Mouse (Mus musculus) regulatory T cell (primary cell): ENCODE measurements around the gene Egfr.

Source experiments
- in situ Hi-C: fragments of 300-600 bp; cut with MboI, MseI; formaldehyde crosslinking; loops from one replicate; pipeline ENCODE4 v1.15.1; 2025; ENCODE audit warnings: high pct_unique_total_duplicates

The Egfr gene

DNA sequence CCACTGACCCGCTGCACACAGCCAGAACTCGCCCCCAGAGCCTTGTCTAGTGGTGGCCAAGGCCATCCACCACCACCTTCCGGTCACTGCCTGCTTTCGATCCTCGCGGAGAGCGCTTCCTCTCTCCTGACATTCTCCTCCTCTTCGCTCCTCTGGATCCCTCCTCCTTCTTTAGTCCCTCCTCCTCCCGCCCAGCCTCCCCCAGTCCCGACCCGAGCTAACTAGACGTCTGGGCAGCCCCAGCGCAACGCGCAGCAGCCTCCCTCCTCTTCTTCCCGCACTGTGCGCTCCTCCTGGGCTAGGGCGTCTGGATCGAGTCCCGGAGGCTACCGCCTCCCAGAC lies at the start of gene Egfr:
Gene Egfr (plus strand): TSS at position 197 of the 342 bp plus-strand sequence.
- in situ Hi-C loops: no loop called here

- in situ Hi-C loops: no loop called here
Observed at GRCm38 (mm10) chr11:16703221-16703620, 48.8 kb upstream of the Egfr start.

GRCm38 (mm10) chr11:16735083-16735644 lies 16.8 kb upstream of the Egfr start:
- in situ Hi-C loops: no loop called here

DNA sequence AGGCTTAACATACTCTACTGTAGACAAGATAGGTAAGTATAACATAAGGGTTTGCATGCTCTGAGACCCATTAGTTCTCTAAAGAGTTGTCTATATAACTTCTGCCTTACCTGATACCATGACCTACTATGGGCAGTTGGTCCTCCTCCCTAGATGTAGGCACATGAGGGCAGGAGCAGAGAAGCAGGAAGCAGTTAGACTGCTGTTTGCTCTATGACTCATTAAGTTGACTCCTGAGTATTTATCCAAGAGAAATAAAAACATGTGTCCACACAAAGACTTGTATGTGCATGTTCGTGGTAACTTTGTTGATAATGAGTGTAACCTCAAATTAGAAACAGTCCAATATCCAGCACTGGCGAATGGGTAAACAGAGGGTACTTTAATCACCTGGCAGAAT lies 14.7 kb upstream of the Egfr start:
- in situ Hi-C loops: no loop called here

DNA sequence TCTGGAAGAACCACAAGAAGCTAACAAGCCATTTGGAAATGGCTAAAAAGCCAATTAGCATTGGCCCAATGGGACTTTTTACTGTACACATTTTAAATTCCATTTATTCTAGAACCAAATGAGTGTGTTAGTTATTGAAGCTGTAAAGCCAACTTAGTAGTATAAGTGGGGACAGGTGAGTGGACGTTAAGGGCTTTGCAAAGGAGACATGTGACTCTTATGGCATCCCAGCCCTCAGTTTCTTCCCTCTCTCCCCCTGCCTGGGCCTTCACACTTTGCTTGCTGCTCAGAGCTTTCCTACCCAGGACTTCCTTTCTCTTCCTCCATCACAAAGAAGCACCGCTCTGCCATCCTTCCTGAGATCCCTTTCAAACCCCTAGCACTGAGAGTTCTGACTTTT lies 13.3 kb upstream of the Egfr start:
- in situ Hi-C loops: no loop called here

DNA sequence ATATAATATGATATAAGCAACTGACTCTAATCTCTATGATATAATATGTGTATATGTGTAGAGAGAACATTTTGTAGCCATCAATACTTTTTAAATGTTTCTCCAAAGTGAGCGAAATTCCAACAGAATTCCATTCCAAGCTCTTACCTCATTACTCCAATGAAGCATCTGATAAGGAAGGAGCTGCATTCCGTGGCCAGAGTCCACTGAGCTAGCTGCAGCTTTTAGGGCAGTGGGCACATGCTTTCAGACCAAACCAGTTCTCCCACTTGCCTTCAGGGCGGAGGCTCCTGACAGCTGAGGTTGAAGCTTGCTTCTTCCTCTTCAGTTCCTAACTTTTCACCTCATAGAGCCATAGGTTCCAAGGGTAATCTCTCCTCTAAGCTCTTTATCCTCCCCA lies 12.8 kb upstream of the Egfr start:
- in situ Hi-C loops: no loop called here

DNA sequence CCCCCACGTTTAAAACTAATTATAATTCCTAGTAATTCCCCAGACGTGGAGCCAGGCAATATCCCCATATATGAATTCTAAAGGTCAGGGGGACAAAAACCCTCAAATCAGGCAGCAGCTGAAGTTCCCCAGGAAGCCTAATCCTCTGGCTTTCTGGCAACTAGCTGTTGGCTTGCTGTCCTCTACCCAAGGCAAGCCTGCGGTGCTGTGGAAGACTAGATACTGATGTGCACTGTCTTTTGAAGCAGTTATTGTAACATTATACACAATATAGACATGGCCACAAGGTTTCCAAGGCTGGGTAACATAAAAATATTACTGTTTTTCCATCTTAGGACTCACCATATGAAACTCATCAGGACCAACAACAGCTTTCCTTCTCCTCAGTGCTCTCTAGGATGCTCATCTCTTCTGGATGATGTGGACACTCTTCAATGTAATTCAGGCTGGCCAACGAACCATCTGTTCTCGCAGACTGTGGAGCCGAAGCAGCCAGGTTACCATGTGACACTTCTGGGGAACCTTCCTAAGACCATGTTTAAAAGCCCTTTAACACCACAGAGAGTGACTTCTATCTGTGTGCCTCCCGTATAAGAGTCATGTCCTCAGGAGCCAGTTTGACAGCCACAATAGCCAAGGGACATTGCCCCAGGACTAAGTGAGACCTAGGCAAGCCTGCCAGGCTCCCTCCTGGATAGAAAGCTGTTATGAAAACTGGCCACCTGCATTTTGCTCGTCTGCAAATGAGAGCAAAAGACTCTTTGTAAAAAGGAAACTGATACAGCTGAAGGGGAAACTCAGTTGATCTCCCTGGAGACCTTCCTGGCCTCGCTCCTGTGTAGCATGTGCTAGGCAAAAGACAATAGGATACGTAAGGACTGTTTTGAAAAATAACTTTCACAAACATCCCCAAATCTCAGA lies 11.1 kb upstream of the Egfr start:
- in situ Hi-C loops: no loop called here

DNA sequence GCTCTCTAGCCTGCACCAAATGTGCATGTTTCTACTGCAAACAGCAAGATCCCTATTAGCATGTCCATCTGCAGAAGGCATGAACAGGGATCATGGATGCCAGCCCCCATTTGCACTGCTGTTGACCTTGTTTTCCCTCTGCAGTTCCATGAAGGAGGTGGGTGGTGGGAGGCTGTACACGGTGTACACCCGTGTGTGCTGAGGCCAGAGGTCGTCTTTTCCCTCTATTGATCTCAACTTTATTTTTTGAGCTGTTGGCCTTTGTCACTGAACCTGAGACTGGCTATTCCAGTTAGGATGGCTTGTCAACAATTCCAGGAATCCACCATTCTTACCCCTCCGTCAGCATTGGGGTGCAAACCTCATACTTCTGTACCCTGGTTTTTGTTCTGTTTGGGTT lies 9.8 kb upstream of the Egfr start:
- in situ Hi-C loops: no loop called here

GRCm38 (mm10) chr11:16742821-16743220 lies 9.2 kb upstream of the Egfr start:
- in situ Hi-C loops: no loop called here

DNA sequence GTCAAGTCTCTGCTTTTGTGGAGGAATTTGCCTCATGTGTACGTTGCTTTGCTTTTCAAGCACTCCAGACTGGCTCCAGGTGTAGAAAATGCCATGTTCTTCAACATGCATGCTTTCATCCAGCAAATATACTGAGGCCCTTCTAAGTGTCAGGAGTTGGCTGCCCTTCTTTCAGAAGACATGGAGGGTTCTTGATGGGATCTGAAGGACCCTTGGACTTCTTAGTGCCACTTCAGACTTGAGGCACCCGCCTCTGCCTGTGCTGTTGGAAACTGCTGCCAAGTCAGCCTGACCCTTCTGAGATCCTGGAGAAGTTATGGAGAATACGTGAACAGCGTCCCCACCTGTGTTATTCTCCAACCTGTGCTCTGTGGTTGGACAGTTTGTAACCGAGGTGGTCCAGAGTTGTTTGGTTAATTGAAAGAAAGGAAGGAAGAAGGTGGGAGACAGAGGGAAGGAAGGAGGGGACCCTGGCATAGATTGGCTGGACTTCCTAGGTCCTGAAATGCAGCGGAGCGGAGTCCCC lies 483 bp upstream of the Egfr start:
- in situ Hi-C loops: no loop called here

- in situ Hi-C loops: no loop called here
Observed at GRCm38 (mm10) chr11:16752349-16753153, 548 bp downstream of the Egfr start.

- in situ Hi-C loops: no loop called here
Observed at GRCm38 (mm10) chr11:16753154-16754040, 1.4 kb downstream of the Egfr start.

DNA sequence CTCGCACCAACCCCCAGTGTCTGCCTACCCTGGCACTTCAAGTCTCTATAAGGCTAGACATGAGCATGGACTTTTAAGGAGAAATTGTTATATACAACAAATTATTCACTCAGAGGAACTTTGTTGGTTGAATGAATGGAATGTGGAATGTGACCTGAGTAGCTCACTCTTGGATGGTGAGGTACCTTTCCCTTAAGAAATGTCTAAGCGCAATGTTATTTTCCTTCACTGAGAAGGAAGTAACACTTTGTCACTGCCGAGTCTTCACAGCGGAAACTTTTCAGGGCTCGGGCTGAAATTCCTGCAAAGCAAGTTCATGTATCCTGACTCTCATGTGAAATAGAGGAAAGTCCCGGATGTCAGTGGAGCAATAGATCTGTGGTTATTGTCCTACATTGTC lies 7.9 kb downstream of the Egfr start:
- in situ Hi-C loops: no loop called here

GRCm38 (mm10) chr11:16761184-16761583 lies 9.2 kb downstream of the Egfr start:
- in situ Hi-C loops: no loop called here

GRCm38 (mm10) chr11:16766038-16766815 lies 14.2 kb downstream of the Egfr start:
- in situ Hi-C loops: no loop called here

GRCm38 (mm10) chr11:16767984-16768383 lies 16.0 kb downstream of the Egfr start:
- in situ Hi-C loops: no loop called here

DNA sequence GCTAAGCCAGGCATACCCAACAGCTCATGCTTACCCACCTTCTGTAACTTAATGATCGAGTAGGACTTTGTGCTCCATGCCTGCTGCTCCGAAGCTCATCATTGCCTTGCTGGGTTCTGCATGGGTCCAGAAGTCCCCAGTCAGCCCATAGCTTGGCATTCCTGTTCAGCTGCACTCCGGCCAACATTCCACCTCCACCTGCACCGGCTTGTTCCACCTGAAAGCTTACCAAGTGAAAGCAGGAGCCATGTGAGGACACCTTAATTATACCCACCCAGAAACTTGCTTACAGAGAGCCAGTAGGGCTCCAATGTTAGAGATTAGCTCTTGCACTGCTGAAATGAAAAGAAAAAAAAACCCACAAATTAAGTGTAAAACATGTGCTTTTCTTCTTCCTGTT lies 17.3 kb downstream of the Egfr start:
- in situ Hi-C loops: no loop called here

- in situ Hi-C loops: no loop called here
Observed at GRCm38 (mm10) chr11:16769709-16770303, 17.8 kb downstream of the Egfr start.

DNA sequence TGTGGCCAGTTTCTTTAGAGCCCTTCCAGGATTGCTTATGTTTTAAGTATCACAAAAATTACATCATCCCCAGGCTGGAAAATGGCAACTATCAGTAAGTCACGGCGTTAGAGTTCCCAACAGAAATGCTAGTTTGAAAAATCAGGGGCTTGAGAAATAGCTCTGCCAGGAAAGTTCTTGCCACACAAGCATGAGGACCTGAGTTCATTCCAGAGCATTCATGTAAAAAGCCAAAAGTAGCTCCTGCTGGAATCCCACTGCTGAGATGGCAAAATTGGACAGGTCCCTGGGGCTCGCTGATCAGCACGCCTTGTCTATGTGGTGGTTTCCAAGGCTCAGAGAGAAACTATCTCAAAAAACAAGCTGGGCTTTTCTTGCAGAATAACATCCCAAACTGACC lies 19.0 kb downstream of the Egfr start:
- in situ Hi-C loops: no loop called here

GRCm38 (mm10) chr11:16772717-16773116 lies 20.7 kb downstream of the Egfr start:
- in situ Hi-C loops: no loop called here
